Mouse (Mus musculus) left cerebral cortex, adult 11 months (tissue): ENCODE measurements around the gene Cdyl.

Source experiments
- DNase-seq: peaks from one replicate; pipeline ENCODE4 v3.0.0; 2022; ENCODE audit warnings: low spot score

The Cdyl gene

DNA sequence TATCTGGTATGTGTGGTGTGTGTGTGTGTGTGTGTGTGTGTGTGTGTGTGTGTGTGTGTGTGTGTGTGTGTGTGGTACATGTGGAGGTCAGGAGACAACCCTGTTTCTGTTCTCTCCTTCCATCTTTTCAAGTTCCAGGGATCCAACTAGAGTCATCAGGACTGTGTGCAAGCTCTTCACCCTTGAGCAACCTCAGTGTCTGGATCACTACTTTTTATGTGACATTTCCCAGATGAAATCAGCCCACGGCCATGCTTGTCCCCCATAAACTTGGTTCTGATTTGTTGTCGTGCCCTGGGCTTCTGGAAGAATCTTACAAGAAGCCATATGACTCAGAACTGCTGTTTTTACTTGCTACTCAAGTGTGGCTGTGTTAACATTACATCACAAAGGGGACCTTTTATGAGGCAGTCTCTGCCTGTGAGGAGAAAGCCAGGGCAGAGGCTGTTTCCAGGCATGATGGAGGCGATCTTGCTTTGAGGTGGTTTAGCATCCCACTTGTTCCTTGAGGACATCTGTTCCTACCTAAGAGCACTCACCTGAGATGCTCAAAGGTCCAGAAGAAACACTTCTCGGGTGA, at the start of gene Cdyl:
Gene Cdyl (plus strand): TSS at position 428 of the 580 bp plus-strand sequence.
- no peak for DNase-seq

DNA sequence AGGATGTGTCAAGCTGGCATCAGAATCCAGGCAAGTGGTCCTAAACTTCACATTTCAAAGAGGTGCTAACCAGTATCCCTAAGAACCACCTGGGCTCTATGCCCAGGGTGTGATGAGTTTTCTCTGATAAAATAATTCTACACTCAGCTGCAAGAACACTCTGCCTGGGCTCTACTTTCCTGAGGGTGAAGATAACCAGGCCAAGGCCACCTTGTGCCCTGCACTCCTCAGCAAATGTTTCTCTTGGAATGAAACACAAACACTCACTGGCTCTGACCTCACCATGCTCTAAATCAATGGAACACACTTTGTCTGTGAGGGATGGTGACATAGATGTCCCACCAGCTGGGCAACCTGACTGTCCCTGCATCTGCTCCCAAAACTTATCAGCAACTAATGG, 48.9 kb upstream of the Cdyl start:
- DNase-seq = no peak

DNA sequence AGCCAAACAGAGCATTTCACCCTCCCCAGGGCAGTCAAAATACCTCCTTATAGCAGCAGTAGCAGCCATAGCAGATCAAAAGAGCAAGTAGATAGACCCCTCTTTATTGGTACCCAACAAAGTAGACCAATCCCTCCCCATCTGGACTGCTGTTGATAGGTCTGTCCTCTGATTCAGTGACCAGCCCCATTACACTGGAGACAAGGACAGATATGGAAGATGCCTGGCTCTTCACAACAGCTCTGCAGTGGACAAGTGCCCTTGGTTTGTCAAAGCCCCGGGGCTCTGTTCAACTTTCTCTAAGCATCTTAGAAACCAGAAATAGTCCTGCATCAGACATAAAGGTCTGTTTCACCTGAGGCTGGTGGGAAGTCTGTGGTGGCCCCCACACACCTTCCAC, 47.1 kb upstream of the Cdyl start:
- DNase-seq = no peak

DNA sequence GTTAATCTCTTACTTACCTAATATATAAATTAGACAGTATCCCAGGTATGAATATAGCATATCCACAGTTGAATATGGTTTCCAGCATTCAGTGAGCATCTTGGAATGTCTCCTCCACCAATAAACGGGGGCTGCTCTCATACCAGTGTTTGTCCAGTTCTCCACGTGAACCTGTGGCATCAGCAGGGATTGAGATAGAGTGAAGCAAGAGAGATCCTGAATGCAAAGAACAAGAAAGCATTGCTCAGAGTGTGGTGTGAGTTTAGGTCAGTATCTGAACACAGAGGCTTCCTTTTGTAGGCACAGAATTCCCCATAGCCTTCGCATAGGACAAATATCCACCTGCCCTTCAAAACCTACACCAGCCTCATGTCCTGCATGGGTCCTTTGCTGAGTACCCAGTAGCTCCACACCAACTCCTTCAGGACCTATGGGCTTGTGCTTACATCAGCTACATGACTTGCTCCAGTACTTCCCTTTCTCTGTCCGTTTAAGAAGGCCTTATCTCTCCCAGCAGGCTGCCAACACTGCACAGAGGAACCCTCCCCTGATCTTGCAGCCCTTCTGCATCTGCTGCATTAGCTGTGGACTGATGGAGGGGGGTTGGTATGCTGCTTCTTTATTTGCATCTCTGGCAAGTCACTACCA, 44.7 kb upstream of the Cdyl start:
- no peak for DNase-seq

DNA sequence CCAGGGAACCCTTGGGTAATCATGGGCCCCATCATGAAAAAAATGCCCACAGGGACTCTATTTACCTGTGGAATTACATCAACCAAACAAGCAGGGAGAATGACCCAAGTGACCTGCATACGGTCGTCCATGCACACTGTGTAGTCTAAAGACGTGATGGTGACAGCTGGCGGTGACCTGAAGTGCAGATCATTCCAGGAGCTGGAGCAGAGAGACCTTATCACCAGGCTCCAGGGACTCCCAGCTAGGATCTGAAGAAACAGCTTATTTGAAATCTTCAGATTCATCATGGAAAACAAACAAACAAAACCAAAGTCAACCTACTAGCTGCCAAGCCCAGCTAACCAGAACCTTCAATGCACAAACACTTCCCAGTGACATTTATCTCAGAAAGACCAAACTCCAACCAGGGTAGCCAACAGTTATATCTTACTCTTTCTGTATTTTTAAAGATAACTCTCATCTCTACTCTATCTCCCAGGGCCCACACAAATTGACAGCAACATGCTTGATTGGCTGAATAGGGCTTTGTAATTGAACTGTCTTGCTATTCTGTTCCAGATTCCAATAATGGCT, 43.0 kb upstream of the Cdyl start:
- DNase-seq = no peak

DNA sequence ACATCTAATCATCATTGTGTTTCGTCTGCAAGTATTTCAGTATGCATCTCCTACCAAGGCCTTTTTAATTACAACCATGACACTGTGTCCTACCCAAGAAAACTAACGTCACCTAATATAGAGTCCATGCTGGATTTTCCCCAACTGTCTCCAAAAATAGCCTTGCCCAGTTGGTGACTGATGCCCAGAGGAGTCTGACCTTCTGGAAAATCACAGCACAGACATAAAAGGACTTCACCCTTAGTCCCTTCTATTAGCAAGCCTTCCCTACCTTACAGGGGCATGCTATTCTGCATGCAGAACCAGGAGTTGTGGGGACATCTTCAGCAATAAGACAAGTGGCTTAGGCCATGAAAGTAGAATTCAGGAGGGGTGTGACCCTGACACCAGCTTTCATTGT, 40.3 kb upstream of the Cdyl start:
- DNase-seq = no peak

DNA sequence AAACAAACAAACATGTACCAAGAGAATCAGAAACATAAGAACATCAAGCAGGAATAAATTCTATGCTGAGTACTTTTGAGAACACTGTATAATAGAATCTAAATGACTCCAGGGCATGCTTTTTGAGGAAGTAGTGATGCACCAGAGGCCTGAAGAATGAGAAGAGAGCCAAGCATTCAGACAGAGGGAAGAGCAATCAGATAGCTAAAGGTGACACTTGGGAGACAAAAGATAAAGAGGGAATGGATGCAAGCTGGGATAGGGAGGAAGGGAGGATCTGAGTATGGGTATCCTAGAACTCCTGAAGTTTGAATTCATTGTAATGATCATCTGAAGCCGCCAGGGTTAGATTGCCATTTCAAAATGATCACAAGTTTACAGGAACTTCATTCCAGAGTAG, 38.9 kb upstream of the Cdyl start:
- no peak for DNase-seq

DNA sequence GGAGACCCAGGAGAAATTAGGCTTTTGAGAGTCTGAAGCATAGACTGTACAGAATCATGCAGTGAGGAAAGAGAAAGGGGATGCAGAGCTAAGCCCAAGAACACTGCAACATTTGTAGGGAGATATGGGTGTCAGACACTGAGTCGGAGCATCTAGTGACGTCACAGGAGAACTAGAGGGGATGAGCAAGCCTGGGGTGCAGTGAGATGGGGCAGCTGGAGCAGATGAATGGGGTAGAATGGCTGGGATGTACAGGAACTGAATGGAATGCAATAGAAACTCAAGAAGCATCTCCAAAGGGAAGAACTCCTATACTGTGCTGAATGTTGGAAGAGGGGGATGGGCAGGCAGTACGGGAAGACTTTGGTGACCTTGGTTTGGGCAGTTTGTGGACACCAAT, 34.8 kb upstream of the Cdyl start:
- no peak for DNase-seq

DNA sequence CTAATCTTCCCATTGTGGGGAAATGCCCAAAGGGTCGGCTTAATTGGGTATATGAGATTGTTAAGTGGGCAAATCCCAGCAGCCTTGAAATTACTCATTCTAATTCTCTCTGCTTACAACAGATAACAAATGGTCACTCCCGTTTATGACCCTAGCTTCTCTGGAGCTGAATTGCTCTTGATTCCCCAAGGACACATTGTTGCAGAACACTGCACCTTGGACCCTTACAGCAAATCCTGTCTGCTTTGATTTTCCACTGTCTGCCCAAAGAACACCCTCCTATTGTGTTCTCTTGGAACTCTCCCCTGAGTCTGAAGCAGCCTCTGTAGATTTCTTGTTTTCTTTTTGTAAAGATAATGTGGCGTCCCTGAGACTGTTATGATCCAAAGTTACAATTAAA, 34.1 kb upstream of the Cdyl start:
- no peak for DNase-seq

DNA sequence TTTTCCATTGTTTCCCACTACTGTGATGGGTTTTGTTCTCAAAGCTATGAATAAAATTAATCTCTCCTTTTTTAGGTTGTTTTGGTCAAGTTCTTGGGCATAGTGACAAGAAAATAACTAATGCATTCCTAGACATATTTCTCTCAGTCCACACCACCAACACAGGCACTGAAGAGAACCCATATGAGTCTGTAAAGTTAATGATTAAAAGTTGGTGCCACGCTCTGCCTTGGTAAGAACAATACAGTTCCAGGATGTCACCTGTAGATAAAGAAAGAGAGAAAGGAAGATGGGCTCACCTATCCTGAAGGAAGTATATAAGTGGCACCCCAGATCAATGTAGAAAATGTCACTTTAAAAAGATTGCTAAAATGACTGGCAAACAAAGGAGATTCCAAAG, 32.3 kb upstream of the Cdyl start:
- DNase-seq = no peak

DNA sequence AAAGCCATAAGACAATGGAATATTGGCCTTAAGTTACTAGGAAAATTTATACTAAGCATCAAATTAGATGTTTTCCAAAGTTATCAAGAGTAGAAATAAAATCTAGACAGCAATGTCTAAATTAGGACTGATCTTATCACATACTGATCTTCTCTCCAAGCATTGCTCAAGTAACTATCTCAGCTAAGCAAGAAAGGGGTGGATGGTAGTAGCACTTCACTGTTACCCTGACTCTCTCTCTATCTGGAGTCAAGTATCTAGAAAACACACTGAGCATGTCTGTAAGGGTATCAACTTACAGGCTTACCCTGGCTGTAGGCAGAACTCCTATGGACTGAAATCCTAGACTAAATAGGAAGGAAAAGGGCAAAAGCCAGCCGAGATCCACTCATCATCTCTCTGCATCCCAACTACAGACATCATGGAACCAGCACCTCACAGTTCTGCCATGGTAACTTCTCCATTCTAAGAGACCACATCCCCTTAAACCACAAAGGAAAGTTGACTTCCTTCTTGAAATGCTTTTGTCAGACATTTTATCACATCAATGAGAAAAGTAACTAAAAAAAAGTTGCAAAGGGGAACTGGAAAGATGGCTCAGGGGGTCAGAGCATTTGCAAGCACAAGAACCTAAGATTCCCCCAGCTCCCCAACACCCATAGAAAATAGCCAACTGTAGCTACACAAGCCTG, 12.4 kb upstream of the Cdyl start:
- no peak for DNase-seq

DNA sequence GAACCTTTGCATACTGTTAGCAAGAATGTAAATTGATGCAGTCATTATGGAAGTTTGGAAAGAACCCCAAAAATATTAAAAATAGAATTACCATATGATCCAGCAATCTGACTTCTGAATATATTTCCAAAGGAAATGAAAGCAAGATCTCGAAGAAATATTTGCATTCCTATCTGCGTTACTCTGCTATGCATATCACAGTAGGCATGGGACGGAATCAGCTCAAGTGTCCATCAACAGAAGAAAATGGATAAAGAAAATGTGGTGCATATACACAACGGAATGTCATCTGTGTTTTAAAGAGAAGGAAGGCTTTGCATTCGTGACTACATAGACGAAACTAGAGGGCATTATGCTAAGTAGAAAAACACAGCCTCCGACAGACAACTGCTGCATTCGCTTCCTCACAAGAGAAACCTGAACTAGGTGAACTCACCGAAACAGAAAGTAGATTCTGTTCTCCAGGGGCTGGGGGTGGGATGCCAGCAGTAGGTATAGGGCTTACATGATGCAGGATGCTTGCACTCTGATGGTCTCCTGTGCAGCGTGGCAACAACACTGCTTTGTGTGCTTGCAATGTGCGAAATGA, 9.3 kb upstream of the Cdyl start:
- no peak for DNase-seq

DNA sequence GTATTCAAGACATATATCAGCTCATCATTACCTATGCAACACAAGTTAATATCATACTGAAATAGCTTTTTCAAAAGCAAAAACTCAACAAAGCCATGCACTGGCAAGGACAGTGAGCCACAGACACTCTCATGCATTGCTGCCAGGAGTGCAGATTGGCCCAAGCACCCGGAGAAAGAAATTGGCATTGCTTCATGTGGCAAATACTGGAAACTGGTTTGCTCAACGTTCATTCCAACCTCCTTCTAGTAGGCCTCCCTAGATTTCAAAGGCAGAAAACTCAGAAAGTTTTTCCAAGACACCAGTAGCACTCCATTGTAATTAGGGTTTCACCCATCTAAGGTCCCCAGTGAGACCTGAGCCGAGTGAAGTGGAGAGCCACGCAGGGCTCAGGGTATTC, 6.8 kb upstream of the Cdyl start:
- DNase-seq = no peak

DNA sequence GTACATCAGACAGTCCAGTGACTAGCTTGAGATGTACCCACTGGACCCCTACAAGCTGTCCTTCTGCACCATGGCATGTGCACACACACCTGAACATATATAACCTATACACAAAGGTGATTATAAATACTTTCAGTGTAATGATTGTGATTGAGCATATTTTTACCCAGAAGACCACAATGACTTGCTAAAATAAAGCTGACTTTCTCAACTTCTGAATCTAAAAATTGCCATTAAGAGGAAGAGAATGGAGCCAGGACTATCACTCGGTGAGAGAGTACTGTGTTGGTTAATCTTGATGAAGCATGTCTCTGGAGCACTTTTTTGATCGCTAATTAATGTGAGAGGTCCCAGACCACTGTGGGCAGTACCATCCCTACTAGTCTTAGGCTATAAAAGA, 2.8 kb upstream of the Cdyl start:
- DNase-seq = no peak

DNA sequence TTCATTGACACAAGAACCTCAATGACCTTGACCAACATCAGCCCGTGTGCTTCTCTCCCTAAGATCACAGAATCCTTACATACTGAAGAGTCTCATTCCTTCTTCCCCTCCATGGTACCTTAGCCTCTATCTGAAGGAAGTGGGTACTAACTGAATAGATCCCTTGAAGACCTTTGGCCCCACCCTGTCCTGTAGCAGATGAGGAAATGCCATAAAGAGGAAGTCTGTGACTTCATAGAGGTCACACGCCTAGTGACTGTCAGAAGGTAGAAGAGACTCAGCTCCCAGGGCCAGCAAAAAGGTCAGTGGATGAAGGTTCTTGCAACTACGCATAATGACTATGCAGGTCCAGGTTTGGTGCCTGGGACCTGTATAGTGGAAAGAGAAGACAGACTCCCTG, 5.8 kb downstream of the Cdyl start:
- DNase-seq = no peak

DNA sequence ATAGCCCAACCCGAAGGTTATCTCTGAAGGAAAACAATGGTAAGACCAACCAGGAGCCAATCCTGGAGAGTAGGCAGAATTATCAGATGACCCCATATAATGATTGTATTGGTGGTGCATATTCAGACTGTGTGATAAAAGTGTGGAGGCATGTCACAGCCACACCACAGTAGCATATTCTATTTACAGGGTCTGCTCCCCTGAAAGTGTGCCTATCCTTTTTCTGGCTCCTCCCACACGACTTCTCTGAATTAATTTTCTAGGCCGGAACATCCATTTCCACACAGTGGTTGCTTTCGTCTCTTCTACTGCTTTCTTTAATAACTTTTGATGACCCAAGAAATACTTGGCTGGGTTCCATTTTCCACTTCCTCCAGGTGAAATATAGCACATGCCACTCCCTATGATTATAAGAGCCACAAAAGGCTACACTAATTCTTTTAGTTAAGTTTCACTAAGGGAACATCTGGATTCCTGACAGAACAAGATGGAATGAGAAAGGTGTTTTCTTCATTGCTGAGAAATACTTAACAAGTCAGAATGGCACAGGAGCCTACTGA, 10.4 kb downstream of the Cdyl start:
- DNase-seq = no peak

DNA sequence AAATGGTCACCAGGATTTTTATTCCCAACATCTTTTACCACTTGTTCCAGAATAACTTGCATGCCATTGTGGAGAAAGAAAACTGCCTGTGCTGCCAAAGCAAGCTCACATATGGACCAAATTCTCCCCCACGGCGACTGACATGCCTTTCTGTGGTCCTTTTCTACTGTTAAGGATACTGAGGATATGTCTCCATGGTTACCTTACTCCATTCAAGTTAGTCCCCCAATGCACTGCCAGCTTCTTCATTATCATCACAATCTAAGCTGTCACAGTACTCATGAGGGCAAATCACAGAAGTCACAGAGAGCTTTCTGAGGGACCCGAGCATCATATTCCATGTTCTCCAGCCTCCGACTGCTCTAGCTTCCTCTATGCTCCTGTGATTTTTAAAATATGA, 11.2 kb downstream of the Cdyl start:
- no peak for DNase-seq

DNA sequence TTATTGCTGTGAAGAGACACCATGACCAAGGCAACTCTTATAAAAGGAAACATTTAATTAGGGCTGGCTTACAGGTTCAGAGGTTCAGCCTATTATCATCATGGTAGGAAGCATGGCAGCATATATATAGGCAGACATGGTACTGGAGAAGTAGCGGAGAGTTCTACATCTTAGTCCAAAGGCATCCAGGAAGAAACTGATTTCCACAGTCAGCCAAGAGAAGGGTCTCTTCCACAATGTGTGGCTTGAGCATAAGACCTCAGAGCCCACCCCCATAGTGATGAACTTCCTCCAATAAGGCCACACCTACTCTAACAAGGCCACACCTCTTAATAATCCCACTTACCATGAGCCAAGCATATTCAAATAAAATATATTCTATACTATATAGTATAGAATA, 17.3 kb downstream of the Cdyl start:
- no peak for DNase-seq

DNA sequence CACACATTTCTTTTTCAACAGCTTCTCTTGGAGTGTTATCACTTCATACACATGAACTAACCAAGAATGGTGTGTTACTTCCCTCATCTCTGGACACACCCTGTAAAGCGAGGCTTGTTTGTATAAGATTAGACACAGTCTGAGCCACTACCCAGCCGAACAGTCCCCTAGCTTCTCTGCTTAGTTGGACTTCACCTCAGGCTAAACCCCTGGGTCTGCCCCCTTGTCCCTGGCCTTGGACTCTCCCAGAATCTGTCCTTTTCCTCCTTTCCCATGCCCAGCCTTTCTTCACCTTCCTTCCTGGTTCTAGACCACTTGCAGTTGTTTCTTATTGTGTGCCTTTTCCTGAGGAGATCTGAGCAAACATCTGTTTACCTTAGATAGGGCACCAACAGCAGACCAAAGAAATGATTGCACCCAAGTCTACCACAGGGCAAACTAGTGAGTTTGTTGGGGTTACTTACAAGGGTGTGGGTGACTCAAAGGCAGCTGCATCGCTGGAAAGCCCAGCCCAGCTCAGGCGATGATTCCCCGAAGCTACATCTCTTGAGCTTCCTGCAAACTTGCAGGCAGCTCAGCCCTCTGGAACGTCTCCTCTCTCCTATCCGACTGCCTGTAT, 17.9 kb downstream of the Cdyl start:
- no peak for DNase-seq

DNA sequence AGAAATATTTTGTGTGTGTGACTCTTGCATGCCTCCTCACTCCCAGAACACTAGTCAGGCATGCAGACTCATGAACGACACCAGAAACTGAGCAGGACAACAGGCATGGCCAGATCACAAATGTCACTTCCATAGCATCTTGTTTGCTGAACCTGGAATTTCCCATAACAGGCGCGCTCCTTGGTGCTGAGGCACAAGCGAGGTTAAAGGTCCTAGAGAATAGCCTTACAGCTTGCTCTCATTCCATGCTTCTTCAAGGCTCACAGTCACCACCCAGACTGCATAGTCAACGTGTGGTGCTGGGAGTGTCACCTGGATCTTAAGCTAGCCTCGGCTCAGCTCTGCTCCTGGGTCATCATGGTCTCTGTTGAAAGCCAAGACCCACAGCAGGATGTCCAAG, 19.1 kb downstream of the Cdyl start:
- no peak for DNase-seq

DNA sequence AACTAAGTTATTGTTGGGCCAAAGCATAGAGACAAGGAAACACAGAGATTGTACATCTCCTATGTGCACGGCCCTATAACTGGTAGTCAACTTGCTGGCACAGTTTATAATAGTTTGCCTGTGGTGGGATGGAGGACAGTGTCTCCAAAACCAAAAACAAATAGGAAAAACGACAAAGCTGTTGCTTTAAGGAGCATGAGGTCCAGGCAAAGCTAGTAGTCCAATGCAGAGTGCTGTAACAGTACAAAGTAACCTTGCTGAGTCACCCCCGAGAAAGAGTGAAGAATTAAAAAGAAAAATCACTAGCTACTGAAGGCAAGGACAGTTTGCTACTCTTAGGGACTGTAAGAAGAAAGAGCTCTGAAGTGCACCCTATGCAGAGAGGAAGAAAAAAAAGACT, 21.7 kb downstream of the Cdyl start:
- no peak for DNase-seq

DNA sequence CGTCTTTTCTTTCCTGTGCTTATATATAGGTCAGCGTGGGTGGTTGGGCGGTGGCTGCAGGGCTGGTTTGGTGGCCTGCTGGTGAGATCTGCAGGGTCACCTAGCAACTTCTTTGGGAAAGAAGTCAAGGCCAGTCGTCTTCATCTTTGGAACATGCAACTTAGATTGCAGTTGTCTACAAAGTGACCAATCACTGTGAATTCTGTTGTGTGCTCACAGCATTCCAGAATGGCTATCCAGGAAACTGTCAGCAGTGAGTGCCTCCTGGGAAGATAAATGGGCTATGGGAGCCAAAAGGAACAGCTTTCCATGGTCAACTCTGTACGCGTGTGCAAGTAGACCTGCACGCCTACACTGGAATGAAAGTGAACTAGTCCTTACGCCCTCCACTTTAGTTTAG, 26.6 kb downstream of the Cdyl start:
- DNase-seq = no peak
